Mouse (Mus musculus) adrenal gland, adult (tissue): ENCODE measurements around the gene Slc22a14.

Source experiments
- DNase-seq, 2 experiments: peaks; one replicate each; pipeline ENCODE4 v3.0.0; 2022 to 2023; ENCODE audit warnings: low spot score in 1 of 2; ENCODE audit not compliant: inconsistent age in 2 of 2

Gene Slc22a14

DNA sequence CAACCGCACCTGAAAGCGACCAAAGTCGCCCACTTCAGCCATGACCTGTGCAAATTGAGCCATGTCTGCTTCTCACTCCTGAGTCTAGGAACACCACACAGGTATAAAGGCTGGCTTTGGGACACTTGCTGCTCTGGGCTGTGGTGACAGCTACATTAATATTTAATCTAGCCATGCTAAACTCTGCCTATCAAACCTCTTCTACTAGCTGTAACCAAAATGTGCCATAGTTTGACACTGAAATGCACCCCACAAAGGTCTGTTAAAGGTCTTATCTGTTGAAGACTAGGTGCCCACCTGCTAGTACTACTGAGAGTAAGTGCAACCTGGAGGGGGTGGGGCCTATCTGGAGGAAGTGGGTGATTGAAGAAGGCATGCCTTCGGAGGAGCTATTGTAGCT, 156.4 kb downstream of the Slc22a14 start, which contains the start of gene Slc22a13:
Gene Slc22a13, minus strand, starts transcription at position 101 of the 400 bp plus-strand sequence.
- no peak for DNase-seq

DNA sequence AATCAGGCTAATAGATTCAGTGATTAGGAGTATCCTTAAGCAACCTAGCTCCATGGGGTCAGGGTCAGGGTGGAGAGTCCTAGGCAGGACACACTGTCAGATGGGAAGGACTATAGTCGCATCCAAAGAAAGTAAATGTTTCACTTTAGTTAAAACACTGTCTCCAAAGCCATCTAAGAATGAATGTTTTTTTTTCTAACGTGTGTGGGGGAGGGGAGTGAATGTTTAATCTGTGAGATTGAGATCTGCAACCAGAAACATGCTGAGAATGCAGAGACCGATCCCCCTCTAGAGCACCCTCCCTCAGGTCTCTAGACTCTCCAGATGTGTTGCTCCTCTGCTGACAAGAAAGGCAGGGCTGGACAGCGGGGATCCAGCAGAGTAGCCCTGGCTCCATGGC, 158.2 kb downstream of the Slc22a14 start:
- DNase-seq = no peak

DNA sequence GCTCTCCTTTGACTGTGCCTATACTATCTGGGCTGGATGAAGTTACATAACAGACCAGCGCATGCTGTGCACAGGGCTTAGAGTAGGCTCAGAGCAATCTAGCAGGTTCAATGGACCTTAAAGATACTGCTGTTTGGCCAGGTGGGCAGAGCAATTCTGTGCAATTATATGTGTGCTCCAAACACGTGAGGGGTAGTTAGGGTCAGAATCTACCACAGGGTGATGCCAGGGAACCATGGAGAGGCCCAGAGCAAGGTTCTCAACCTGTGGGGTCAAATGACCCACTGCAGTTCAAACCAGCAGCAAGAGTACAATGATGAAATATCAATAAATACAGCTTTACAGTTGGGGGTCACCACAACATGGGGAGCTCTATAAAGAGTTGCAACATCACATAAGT, 158.7 kb downstream of the Slc22a14 start:
- DNase-seq = no peak

DNA sequence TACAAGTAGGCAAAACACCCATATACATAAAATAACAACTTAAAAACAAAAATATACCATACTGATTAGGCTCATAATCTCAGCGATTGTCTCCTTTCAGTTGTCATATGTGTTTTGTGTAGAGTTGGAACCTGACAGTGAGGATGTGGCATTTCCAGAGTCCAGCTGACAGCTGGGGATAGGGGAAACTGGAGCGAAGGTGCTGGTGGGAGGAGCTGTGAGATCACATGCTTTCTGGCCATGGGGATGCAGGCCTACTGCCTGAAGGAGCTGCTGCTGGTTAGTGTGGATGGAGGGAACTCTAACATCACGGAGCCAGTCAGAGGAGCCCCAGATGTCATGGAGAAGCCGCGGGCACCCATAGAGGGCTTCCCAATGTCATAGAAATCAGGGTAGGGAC, 159.6 kb downstream of the Slc22a14 start:
- no peak for DNase-seq

DNA sequence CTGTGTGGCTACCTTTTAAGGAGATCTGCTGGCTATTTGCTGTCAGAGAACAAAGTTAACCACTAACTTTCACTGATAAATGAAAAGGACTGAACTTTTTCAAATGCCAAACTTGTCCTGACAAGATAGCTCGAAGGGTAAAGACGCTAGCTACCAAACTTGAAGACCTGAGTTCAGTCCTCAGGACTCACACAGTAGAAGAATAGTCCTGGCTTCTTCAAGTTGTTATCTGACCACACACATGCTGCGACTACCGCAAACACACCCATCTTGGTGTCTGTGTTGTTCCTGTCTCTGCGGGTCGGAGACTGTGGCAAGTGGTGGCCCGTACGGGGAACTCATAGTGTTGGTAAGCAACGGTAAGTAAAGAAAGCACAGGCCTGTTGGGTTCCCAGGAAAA, 161.7 kb downstream of the Slc22a14 start:
- no peak for DNase-seq

DNA sequence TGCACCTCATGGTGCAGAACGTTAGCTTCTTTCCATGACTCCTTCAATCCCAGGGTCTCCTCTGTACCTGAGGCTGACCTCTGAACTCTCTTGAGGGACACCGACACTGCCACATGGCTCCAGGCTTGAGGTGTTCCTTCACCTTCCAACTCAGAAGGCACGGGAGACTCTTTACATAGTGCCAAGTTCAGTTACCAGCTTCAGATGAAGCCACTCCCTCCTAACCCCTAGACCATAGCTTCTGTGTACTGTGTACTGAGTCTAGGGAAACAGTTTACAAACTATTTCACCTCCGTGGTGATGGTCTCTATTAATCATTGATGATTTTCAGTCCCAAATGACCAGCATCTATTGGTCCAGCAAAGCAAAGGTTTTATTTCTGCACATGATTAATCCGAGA, 163.7 kb downstream of the Slc22a14 start:
- DNase-seq = no peak

DNA sequence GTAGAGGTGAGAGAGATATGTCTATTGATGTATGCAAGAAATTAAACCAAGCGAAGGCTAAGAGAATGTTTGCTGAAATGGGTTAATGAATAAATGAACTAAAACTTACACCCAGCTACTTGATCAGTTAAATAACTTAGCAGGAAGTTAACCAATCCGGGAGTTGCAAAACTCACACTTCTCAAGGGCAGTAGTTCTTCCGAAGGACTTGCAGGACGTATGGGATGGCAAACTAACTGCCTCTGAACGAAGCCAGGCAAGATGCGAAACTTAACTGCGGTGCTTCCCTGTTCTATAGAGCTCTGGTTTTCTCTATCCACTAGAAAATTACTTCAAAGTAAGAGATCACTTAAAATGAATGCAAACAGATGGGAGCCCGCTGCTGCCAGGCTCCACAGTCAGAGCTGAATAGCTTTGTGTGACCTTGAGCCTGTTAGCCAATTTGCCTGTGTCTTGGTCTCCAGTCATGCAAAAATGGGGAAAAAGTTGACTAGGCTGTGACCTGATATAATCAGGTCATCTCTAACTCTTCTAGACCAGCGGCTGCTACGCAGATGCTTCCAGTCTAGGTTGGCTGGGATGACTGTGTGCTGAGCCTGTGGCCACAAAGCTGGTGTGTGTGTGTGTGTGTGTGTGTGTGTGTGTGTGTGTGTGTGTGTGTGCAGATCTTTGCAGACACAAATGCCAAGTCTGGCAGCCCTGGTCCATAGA, 166.0 kb downstream of the Slc22a14 start:
- peak in 1 of 2 experiments; percentile 35 for DNase-seq

DNA sequence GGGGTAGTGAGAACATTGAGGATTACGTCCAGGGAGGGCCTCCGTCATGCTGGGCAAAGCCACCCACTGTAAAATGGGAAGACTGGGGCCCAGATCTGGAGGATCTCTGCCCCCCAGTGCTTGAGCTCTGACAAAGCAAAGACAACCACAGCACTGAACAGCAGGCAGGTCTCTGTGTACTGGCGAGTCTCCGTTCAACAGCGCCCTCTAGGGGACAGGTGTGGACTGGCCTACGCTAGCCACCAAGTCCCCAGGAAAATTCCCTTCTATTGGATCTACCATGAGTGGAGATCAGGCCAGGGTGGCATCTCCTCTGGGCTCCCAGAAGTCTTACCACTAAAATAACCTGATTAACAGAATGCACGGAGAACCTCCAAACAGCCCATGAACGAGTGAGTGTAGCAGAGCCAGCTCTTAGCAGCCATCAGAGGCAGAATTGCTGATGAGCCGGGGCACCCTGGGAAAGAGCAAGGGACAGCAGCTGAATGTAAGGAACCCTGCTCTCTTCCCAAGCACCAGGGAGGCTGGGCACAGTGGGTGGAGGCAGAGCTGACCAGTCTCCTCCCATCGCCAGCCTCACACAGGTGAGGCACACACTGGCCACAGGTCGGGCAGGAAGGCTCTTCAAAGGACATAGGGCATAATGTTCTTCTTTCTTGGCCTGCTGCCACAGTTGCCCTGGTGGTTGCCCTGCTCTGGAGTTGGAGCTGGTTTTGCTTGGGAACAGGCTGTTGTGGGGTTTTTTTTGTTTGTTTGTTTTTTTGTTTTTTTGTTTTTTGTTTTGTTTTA, 173.0 kb downstream of the Slc22a14 start:
- peak; percentile 10 to 66 for DNase-seq

DNA sequence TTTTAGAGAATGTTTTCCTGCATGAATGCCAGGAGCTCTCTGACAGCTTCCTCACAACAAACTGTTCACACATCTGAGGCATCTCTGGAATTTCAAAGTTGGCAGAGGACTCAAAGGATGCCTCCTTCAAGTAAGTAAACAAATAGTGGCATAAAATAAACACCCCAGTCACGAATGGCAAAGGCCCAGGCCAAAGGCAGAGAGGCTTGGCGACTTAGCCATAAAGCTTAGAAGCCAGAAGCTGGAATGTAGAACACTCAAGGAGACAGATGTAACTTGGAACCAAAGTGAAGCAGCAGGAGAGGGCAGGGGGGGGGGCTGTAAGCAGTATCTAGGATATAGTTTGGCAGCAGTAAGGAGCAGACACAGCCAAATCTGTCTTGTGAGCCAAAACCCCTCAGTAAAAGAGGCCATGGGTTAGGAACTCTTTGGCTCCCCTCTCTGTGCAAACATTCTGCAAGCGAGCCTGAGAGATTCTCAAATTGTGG, 184.1 kb downstream of the Slc22a14 start:
- DNase-seq = peak in 1 of 2 experiments; percentile 35

DNA sequence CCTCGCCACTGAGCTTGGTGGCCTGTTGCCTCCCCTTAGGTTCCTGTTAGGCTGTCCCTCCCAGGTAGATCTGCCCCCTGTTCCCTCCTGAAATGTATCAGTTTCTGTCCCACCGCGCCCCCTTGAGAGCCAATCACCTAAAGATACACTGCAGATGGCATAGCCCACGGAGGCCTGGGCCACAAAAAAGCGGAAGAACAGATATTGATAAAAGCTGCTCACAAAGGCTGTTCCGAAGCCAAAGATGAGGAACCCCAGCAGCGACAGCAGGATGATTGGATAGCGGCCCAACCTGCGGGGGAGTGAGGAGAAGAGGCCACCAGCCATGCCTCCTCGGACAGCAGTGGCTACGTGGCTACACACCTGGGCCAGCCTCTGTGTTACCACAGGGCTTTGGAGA, 186.1 kb downstream of the Slc22a14 start:
- DNase-seq = no peak

DNA sequence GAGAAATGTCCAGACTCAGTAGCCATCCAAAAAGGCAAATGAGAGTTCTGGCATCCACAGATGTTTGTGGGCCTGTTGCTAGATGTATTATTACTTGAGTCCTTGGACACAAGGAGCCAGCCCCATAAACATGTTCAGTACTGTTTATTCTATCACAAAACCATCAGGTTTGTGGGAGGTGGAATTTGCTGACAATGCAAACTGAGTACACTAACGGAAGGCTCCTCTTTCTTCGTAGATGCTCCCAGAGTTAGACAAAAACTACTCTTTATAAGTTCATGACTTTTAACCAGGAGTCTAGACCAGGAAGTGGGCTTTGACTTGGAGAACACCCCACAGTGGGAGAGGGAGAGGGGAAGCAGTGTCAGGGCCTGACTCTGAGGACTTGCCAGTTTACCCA, 197.7 kb downstream of the Slc22a14 start:
- DNase-seq = no peak

DNA sequence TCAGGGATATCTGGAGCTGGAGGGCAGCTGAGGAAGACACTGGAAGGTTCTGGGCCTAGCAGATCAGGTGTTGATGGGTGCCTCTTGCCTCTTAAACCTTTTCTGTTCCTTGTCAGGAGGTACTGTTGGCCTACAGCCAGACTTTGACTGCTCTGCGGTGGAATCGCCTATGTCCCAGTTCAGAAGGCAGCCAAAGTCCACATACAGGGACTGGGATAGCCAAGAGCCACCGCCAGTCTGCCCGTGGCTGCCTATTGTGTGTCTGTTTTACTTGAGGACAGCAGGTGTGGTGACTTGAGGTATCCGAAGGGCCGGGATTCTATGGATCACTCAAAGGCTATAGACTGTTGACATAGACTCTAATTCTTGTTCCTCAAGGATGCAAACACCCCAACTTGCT, 199.8 kb downstream of the Slc22a14 start:
- DNase-seq = no peak

DNA sequence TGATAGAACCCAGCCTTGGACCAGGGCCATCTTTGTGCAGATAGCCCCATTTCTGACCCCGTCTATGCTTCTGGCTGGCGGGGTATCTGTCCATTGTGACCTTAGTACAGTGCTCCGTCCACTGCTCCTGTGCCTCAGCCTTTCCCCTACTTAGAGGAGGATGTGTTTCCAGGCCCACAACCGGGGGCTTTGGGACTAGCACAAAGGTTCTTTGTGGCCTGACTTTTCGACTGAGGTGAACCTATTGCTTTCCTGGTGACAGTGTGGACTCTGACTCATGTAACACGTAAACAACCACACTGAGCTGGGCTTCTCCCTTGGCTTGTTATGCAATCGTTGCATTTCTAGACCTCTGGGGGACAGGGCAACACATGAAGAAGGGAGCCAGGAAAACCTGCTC, 200.6 kb downstream of the Slc22a14 start:
- peak in 1 of 2 experiments; percentile 28 for DNase-seq

DNA sequence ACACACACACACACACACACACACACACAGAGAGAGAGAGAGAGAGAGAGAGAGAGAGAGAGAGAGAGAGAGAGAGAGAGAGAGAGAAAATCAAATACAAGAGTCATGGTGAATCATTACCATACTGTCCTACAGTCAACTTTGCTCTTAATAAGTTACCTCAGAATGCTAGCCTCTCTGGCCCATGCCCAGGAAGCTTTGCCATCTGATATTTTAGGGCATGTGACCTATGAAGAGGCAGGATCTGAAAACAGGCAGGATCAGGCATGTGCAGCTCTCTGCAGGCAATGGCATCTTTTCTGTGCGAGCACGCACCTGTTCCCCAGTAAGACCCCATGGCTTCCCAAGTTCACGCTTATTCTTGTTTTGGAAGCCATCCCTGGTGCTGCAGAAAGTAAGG, 204.7 kb downstream of the Slc22a14 start:
- no peak for DNase-seq

DNA sequence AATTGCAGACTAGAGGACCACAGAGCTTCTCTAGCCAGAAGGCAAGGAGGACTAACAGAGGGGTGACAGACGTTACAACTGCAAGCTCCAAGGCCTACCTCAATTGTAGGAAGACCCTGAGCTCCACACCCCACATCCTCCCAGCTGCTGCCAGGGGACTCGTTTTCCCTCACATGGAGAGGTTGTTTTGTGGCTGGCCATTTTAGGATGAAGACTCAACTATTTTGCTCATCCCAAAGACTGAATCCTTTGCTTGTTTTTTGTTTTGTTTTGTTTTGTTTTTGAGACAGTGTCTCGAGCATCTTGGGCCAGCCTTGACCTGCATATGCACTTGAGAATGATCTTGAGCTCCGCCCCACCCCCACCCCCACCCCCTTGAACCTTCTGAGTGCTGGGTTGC, 206.5 kb downstream of the Slc22a14 start, which contains the start of gene Gm47289:
Gene Gm47289, plus strand, starts transcription at position 301 of the 400 bp plus-strand sequence.
- DNase-seq = no peak

DNA sequence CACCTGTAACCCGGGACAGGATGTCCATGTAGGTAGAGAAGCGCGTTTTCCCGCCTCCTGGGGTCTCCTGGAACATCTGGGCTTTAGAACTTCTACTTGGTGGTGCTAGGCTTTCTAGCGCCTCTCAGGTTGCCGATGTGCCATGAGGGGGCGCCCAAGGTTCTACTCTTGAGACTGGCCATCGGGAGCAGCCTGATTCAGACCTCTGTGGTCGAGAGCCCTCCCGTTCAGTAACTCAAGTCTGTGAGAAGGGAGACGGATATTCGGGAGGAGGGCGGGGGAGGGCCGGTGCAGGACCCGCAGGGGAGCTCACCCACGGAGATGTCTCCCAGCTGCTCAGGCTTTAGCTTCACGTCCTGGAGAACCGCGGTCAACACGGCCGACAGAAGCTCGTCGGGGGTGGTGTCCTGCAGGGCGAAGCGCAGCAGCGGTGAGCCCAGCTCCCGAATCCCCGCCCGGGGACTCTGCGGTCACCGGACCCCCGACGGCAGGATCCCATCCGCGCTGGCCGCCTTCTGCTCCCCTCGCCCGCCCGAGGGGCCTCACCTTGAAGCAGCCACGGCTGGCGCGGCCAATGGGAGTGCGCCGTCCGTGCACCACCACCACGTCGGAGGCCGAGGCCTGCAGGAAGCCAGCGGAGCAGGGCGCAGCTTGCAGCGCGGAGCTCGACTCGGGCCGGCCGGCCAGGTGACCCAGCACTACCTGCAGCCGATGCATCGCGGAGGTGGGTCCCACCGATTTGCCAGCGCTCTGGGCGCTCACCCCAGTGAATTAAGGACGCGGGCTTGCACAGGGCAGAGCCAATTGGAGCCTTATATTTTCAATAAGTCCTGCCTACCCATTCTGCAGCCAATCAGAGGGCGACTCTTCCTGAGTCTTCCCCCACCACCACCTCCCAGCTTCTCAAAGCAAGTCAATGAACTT, 208.8 kb downstream of the Slc22a14 start, which contains the start of gene Acaa1b:
Gene Acaa1b, minus strand, starts transcription at position 816 of the 924 bp plus-strand sequence.
- DNase-seq = peak; percentile 69 to 91

DNA sequence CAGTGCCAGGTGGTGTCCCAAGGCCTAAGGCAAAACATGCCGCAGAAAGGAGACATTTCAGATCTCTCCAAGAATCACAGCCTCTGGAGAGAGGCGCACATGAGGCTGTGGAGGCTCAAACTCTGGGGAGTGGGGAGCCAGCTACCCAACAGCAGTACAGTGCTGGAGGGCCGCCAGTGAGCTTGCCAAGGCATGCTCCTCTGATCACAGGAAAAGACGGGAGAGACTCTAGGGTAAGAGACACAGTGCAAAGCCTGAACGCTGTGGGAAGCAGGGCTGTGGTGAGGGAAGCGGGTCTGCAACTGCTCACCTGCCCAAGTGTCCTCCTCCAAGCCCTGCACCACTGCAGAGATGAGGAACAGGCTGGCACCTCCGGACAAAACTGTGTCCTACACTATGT, 209.5 kb downstream of the Slc22a14 start:
- DNase-seq = no peak

DNA sequence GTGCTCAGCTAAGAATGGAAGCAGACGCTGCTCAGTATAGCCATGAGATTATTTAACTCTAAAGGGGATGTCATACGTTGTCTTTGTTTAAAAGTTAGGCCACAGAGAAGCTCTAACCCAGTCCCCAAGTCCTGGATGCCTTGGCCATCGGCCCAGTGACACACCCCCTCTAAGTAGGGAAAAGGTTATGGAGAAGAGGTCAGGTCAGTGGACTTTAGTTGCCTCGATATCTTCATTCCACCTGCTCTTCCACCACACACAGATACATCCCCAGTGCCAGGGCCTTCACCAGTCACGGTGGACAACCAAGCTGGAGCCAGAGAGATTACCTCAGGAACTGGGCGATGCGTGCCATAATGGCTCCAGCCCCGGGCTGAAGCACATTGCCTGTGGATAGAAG, 209.9 kb downstream of the Slc22a14 start:
- DNase-seq = no peak

DNA sequence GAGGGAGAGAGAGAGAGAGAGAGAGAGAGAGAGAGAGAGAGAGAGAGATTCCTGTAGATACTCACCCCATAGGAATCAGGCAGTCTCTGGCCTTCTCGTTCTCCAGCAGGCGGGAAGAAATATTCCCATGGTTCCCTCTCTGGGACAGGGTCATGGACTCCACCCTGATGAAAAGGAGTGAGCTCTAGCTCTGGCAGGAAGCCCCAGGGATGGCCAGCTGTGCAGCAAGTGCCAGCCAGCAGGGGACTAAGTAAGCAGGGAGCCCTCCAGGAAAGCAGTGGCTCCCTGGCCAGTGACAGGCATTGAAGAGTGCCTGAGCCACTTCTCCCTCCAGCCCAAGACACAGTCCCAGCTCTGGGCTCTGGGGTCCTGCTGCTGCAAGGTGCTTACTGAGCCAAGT, 213.6 kb downstream of the Slc22a14 start:
- no peak for DNase-seq

DNA sequence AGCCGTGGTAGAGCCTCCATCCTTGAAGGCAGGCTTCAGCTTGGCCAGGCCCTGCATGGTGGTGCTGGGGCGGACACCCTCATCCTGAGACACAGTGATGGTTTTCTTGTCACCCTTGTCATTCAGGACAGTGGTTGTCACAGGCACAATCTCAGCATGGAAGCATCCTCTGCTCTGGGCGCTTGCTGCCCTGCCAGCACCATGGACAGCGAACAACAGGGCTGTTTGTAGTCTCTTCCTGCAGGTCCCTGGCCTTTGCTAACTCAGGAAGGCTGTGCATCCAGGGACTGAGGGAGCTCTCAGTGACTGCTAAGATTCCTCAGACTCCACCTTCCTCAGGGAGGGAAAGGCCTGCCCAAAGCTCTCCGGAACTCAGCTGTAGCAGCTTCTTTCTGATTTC, 215.8 kb downstream of the Slc22a14 start:
- peak; percentile 41 to 73 for DNase-seq
